Mouse (Mus musculus) cortical plate, adult 2 months (tissue): Measurements from ENCODE around the gene Mak. TPM values are rescaled to one million over a fixed set of nuclear protein-coding genes. Genes with fewer than 3 reads are reported as not detected.

Source experiments
- H3K27ac ChIP-seq: fragments of 200-500 bp; 2 replicates; pipeline ENCODE4 v1.5.1; 2012; ENCODE audit warnings: low read length, control low read depth, inconsistent platforms; ENCODE audit not compliant: insufficient read depth
- H3K4me1 ChIP-seq: fragments of 200-500 bp; 2 replicates; pipeline ENCODE4 v1.6.1; 2011; ENCODE audit warnings: low read length; ENCODE audit not compliant: control insufficient read depth, insufficient read depth
- H3K4me3 ChIP-seq: fragments of 200-500 bp; 2 replicates; pipeline ENCODE4 v1.5.1; 2011; ENCODE audit warnings: mild to moderate bottlenecking, low read length, control low read depth; ENCODE audit not compliant: insufficient read depth
- CTCF ChIP-seq: fragments of 200-500 bp; IDR thresholded peaks from 2 replicates; pipeline ENCODE4 v1.5.1; 2011; ENCODE audit warnings: mild to moderate bottlenecking, control low read depth, low read length; ENCODE audit not compliant: insufficient read depth; ENCODE audit errors: extremely low read depth
- POLR2A ChIP-seq: fragments of 200-500 bp; IDR thresholded peaks from 2 replicates; pipeline ENCODE4 v1.6.1; 2011; ENCODE audit warnings: mild to moderate bottlenecking, low read length, control low read depth; ENCODE audit not compliant: insufficient read depth; ENCODE audit errors: extremely low read depth
- polyA plus RNA-seq: library from polyadenylated mRNA; depleted of rRNA; stranded (reverse); fragments of >200 nt; gene quantifications from 2 replicates; pipeline ENCODE4 v1.2.3, GENCODE M21; 2012; rRNA removed

Mak gene
- polyA plus RNA-seq, 1 experiment, result 4.1 TPM

- TF ChIP-seq POLR2A (no peak), CTCF (no peak)
- peak overlapping the region; percentile 96 for H3K27ac ChIP-seq
- no peak overlapping the region for H3K4me3 ChIP-seq
- H3K4me1 ChIP-seq, result peaks cover 1% of the 10 kb centered on the region; the same call in 1 of the 2 replicates
Observed at GRCm38 (mm10) chr13:40978652-40979051, 100.9 kb downstream of the Mak start.

- Histone ChIP-seq H3K4me3 (no peak overlapping the region), H3K4me1 (peaks cover 1% of the 10 kb centered on the region; the same call in 1 of the 2 replicates), H3K27ac (no peak overlapping the region)
- TF ChIP-seq CTCF (peak; percentile 77), POLR2A (no peak)
Observed at GRCm38 (mm10) chr13:40977609-40978008, 101.9 kb downstream of the Mak start.

Other genes with a start within 250 kb of the Mak start
- 7.1 and 9.6 TPM in 2 replicates for gene Gcnt2, start 220.0 kb downstream of the Mak start, polyA plus RNA-seq
- 49.9 and 50.7 TPM in 2 replicates for gene Pak1ip1, start 78.7 kb downstream of the Mak start, polyA plus RNA-seq
- 67.3 and 69.6 TPM in 2 replicates for gene Tmem14c, start 63.4 kb downstream of the Mak start, polyA plus RNA-seq
- gene Gcm2, start 31.3 kb upstream of the Mak start, polyA plus RNA-seq, result not detected in 2 replicates
- gene Sycp2l, start 34.6 kb upstream of the Mak start, polyA plus RNA-seq, result 0.06 and 0.54 TPM in 2 replicates
- 11.9 and 12.6 TPM in 2 replicates for gene Elovl2, start 140.7 kb upstream of the Mak start, polyA plus RNA-seq
- gene Smim13, start 170.1 kb upstream of the Mak start, polyA plus RNA-seq, result 121 and 125 TPM in 2 replicates
- not detected in 2 replicates for gene Gm17364, start 194.3 kb upstream of the Mak start, polyA plus RNA-seq